Mouse (Mus musculus): ENCODE measurements around the gene Ano10.
A peak's percentile ranks its signal among the peaks of the same experiment; 100 is the strongest.
"Not testable (repeated sequence)": the region's sequence is repeated elsewhere in the genome, so short reads cannot be mapped to it uniquely, and the experiment has no call there.

The Ano10 gene

DNA sequence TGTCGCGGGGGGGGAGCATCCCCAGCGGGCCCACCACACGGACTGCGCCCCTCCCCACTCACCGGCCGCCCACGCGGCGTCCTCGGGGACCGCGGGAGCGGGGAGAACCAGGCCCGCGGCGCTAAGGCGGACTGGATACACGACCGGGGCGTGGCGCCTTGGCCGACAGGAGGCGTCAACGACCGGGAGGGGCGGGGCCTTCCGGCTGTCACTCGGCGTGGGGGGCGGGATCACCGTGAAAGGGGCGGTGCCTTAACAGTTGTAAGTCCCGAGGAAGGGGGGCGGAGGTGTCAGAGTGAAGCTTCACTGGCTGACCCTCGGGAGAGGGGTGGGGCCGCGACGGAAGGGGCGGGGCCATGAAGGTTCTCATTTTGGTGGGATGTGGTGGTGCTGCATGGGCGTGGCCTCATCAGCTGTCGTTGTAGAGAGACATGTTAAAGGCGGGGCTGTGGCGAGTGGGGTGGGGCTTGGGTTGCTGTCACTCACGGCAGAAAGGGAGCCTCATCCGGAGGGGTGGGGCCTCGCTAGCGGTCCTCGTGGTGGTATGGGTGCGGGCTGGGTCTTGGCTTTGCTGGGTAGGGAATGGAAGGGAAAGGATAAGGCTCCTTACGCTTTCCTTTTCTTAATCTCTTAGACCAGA lies at the start of gene Ano10:
Gene Ano10 (minus strand): TSS at position 182 of the 640 bp plus-strand sequence.
- DNase-seq (ENCODE audit: low read depth), result peak; percentile 98

DNA sequence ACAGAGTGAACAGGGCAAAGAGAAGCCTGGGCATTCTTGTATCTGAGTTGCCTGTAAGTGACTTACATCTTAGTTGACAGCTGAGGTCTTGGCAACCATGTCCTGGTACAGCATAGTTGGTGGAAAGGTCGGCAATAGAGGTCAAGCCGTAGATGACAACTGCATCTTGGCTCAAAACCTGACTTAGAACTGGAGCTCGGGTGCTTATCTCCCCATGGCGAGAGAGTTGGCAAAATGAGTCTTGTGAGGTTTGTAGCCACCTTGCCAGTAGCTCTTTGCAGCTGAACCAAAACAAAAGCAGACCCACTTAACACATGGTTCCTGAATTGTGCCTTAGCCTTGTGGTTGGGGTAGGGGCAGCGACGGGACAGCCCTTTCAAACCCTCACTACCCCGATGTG lies 49.2 kb upstream of the Ano10 start:
- no peak for DNase-seq (ENCODE audit: low read depth)

DNA sequence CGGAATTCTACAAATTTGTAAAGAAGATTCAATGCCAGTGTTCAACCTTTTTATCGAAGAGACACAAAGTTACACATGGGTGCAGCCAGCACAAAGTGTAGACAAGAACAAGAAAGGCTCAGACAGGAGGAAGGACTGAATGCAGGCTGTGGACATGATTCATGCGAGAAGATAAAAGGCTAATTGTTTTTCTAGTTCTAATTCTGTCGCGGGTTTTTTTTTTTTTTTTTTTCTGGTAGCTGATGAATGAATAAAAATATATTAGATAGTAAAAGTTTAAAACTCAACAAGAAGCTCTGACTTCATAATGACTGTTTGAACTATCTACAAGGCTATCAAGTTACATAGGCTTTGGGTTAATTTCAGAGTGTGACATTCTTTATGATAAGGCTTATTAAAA lies 45.7 kb upstream of the Ano10 start:
- no peak for DNase-seq (ENCODE audit: low read depth)

DNA sequence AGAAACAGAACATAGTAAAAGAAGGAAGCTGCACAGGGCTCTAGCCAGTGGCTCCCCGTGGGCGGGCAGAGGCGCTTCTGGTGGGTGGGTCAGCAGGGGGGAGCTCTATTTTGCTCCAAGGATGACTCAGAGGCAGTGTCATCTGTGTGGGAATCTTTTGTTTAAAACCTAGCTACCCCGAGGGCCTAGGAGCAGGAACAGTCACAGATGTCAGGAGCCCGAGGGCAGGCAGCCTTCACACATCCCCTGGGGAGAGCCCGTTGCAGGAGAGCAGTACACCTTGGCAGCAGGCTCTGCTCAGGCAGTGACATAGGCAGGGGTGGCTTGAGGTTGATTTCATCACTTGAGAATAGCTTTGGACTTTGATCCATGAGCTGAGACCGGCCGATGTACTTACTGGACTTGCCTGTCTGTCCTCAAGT lies 43.3 kb upstream of the Ano10 start:
- peak; percentile 62 for DNase-seq (ENCODE audit: low read depth)

DNA sequence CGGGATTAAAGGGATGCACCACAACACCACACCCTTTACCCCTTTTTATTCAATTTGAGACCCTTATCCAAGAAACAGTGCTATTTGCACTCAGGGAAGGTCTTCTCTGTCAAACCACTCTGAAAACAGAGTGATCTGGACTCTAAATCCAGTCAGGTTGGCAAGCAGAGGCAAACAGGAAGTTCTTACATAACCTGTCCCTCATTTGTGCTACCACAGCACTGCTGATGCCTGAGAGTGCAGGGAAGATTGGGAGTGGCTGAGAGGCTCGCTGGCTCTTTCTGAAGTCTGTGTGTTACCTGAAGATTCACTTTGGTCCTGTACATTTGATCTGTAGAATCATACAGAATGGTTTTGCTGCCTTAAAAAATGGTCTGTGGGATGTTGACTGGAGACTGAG lies 42.5 kb upstream of the Ano10 start:
- DNase-seq (ENCODE audit: low read depth), result peak; percentile 4

DNA sequence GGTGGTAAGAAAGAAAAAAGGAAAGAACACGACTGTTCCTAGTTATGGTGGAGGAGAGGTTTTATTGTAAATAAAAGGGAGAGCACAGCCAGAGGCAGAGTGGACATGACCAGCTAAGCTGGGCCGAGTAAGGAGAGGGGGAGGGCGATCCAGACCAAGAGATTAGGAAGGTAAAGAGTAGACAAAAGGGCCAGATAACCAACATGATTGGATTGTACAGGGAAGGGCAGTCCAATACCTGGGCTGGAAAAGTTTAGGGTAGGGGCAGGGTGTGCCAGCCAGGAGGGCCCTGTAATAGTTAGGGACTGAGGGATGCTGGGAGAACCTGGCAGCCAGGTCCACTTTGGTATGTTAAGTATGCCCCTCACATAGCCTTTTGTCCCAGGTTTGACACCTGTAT lies 34.0 kb upstream of the Ano10 start:
- no peak for DNase-seq (ENCODE audit: low read depth)

DNA sequence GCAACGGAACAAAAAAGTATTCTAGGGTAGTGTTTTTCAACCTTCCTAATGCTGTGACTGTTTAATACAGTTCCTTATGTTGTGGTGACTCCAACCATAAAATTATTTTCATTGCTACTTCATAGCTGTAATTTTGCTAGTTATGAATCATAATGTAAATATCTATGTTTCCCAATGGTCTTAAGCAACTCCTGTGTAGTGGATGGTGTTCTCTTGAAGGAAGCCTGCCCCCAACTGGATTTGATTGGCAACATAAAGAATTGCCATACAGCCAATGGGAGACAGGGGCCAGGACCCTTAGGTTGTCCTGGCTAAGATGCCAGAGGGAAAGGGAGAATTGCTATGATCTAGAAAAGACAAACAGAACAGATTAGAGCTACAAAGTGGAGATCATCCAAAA lies 31.8 kb upstream of the Ano10 start:
- DNase-seq (ENCODE audit: low read depth), result peak; percentile 62

DNA sequence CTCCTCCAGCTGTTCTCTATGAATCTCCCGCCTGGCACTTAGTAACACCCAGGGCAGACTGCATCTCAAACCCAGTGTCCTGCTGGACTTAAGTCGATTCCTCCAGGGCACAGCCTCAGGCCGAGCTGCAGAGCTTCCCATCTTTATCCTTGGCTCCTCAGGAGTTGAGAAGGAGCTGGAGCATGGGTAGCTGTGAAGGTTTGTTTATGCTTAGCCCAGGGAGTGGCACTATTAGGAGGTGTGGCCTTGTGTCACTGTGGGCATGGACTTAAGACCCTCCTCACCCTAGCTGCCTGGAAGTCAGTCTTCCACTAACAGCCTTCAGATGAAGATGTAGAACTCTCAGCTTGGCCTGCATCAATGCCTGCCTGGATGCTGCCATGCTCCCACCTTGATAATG lies 28.1 kb upstream of the Ano10 start:
- no peak for DNase-seq (ENCODE audit: low read depth)

DNA sequence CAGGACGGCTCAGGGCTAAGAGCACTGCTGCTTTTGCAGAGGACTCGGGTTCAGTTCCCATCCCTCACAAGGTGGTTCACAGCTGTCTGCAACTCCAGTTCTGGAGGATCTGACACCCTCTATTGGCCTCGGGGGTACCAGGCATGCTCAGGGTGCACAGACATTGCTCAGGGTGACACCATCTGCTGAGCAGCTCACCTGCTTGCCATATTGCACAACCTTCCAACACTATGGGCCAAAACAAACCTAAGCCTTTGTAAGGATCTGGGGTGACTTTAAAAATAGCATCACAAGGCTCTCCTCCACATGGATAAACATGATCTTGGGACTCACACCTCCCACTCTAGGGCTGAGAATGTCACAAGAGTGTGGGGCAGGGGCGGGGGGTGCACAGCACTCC lies 26.4 kb upstream of the Ano10 start:
- DNase-seq (ENCODE audit: low read depth), result no peak

DNA sequence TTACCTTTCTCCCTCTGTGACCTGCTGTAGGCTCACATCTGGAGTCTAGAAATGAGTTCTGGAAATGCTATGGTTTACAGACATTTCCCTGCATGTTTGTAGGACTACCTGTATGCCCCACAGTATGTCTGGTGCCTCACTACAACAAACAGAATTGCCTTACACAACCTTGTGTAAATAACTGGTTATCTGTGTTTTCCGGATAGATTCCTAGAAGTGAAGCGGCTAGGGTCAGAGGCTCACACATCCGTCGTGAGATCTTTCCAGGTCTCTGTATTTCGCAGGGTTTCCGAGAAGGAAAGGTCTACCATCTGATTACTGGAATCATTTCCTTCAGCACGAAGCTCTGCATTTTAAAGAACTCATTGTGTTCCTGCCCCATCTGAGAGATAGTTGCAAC lies 22.3 kb upstream of the Ano10 start:
- DNase-seq (ENCODE audit: low read depth), result no peak

DNA sequence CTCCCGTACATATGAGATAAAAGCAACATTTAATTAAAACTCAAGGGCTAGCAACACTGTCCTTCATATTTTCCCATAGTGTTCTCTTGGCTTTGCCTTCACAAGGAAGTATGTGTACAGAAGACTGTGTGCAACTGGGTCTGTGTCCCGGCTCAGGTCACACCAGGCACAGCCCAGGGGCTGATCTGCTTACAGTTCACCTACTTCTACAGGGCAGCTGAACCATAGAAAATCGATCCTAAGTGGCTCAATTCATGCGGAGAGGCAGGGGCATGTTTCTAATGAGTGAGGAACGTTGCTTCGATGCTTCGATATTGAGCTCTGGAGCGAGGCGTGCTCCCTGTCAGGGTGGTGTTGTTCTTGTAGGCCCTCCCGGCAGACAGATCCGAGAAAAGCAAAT lies 21.3 kb upstream of the Ano10 start:
- DNase-seq (ENCODE audit: low read depth), result no peak

DNA sequence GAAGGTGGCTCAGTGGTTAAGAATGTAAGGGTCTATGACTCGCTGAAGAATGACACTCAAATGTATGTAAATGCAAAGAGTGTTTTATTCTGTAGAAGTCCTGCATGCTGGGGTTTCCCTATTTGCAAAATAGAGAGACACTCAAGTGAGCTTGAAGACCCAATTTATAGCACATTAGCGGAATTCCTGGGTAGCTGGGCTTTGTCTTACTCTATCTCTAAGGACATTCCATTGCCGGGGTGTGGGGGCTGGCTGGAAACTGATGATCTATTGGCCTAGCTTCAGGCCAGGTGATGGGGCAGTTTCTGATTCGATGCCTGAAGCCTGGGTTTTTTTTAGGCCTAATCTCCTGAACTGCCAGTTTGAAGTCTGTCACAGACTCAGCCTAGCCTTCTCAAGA lies 20.7 kb upstream of the Ano10 start:
- DNase-seq (ENCODE audit: low read depth), result no peak

DNA sequence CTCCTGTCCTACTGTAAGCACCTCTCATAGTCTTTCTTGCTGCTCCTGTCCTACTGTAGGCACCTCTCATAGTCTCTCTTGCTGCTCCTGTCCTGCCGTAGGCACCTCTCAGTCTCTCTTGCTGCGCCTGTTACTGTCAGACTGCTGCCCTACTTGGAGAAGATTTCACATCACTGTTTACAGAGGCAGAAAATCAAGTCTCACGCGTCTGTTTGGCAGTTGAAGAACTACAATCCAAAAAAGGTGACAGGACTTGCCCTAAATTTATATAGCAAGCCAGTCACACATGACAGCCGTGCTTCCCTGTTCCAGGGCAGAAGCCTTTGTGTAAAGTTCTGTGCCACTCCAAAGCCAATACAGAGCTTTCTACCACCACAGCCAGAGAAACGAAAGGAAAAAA lies 20.2 kb upstream of the Ano10 start:
- no peak for DNase-seq (ENCODE audit: low read depth)

DNA sequence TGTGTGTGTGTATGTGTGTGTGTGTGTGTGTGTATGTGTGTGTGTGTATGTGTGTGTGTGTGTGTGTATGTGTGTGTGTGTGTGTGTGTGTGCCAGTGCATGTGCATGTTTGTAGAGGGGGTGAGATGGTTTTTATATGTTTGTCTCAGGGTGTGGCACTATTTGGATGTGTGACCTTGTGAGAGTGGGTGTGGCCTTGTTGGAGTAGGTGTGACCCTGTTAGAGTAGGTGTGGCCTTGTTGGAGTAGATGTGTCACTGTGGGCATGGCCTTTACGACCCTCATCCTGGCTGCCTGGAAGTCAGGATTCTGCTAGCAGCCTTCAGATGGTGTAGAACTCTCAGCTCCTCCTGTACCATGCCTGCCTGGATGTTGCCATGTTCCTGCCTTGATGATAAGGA lies 18.9 kb upstream of the Ano10 start:
- not testable (repeated sequence) for DNase-seq (ENCODE audit: low read depth)

DNA sequence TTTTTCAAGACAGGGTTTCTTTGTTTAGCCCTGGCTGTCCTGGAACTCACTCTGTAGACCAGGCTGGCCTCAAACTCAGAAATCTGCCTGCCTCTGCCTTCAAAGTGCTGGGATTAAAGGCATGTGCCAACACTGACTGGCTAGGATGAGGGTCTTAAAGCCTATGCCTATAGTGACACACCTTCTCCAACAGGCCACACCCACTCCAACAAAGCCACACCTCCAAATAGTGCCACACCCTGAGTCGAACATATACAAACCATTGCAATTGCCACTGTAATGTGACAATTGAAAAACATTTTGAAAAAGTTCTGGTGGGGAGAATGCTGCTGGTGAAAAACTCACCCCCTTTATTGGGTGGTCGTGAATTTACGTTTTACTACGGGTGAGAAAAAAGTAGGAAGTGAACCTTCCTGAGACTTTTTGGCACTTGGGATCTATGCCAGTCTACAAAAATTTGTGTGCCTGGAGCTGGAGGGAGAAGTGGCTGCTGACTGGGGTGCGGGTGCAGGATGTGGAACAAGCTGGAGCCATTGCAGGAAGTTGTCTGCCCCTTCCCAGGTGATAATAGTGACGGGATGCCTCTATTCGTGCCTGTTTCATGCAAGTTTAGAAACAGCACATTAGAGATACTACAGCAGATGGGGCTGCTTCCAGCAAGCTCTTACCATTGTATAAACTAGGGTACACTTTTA lies 18.2 kb upstream of the Ano10 start:
- DNase-seq (ENCODE audit: low read depth), result no peak

DNA sequence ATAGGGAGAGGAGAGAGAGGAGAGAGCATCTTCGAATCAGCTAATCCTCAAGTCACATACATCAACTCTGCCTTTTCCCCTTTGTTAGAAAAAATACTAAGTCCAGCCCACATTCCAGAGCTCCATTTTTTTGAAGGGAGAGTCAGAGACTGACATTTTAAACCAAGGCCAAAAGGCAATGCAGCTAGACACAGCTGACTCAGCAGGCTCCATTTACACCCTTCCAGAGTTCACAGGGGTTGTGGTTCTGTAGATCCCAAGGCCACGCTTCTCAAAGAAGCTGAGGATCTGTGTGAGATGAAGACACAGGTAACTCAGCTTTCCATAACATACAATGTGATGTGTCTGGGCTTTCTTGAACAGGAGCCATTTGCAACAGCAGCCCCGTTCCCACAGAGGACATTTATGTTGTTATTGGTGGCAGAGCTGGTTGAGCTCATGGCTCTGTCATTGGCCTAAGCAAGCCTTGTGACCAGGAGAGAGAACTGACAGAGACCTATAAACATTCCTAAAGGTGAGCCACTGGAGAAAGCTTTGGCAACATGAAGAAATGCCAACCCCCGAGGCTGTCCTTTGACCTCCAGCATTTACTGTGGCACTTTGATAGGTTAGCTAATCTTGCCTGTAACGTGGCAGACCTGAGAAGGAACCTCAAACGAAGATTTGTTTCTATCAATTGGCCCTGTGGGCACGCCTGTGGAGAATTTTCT lies 17.0 kb upstream of the Ano10 start:
- no peak for DNase-seq (ENCODE audit: low read depth)

DNA sequence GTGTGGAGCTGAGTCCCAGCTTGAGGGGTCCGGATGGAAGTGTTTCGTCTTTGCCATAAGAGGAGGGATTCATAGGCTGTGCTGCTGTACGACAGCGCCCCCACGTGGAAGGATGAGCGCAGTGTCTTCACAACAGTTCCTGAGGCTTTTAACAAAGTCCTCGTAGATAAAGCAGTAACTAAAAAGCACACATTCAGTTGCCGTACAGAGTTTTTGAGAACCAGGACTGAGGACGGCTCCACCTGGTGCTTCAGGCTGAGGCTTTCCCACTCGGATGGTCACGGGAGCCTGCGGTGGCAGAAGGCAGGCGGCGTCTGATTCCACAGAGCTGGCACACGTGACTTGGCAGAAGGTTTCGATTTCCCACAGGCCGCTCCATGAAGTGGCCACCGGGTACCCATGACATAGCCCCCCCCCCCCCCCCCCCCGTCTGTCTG lies 16.4 kb upstream of the Ano10 start:
- DNase-seq (ENCODE audit: low read depth), result peak; percentile 94

DNA sequence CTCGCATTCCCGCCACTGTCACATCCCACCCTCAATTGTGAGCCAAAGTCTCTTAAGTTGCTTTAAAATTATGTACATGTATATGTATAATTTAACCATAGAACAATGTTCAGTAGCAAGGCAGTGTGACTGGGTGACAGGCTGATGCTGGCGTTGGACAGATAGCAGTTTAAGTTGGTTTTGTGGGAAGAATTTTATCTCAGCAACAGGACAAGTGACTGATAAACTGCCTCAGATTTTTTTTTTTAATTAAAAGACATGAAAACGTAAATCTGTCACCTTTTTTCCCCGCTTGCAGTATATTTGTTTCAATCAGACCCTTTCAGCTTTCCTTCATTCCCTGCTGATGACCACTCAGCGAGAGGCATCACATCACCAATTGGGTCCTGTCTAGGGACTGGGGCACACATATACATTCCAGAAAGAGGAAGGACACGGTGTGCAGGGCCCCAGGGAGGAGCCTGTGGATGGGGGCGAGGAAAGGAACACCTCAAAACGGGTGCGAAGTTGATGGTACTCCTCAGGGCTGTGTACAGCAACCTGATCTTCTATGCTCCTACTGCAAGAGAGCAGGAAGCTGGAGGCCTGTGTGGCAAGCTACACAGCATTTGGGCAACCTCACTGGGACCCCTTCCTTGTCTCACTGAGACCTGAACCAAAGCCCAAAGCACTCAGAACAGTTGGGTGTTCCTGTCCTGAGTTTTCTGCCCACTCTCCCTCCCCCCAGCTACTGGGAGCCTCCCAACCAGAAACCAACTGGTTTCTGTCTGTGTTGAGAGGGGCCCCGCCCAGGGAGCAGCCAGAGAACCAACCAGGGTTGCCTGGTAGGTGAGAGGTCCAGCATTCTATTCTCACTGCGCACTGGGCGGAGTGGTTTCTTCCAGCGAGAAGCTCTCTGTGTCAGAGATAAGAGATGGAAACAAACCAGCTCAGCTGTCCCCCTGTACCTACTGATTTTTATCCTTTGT lies 15.1 kb upstream of the Ano10 start:
- DNase-seq (ENCODE audit: low read depth), result no peak

DNA sequence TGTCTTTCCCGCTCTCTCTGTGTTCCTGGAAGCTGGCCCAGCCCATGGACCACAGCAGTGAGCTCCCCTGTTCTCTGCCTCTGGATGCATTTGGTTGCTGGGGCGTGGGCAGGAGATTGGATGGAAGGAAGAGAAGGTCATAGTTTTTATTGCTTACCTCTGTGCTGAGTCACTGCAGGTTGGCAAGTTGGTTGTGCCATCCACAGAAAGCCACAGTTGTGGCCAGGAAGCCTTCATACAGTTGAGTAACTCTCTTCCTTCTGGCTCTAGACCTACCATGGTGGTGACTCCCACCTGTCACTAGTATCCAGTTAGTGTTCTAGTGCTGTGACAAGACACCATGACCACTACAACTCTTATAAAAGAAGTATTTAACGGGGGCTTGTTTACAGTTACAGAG lies 11.1 kb upstream of the Ano10 start:
- DNase-seq (ENCODE audit: low read depth), result no peak

DNA sequence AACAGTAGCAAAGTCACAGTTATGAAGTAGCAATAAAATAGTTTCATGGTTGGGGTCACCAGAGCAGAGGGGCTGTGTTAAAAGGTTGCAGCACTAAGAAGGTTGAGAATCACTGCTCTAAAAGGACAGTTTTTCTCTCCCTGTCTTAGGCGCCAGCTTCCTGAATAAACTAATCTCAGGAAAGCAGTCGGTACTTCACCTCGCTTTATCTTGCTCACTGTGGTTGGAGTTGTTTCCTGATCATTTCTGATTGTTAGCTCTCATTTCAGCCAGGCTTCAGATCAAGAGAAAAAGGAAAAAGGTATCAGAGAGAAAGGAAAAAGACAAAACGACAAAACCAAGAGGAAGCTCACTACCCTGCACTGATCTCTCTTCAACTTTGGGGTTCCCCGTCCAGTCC lies 1.9 kb upstream of the Ano10 start:
- no peak for DNase-seq (ENCODE audit: low read depth)

DNA sequence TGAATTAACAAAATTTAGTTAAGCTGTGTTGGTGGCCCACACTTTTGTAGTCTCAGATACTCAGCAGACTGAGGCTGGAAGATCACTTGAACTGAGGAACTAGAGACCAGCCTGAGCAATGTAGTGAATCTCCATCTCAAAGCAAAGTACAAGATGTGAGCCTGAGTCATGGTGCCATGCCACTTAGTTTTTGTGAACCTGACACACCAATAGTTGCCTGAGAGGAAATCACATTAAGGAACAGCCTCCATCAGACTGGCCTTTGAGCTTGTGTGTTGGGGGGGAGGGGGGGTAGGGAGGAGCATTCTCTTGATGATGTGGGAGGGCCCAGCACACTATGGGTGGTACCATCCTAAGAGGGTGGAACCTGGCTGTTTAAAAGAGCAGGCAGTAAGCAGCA lies 1.2 kb upstream of the Ano10 start:
- DNase-seq (ENCODE audit: low read depth), result no peak

DNA sequence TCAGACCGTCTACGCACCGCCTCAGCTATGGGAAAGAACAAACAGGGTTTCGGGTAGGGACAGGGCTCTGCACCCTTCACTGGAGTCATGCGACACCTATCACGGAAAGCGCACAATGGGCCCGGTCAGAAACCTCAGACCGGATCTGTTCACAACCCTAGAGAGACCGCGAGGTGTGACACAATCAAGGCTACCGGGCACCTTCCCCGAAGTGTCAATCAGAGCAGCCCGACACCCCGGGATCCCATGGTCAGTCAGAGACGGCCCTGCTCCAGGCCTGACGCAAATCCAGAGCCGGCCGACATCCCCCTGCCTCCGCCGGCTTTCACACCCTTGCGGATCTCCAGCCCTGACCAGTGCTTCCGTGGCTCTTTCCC lies 370 bp downstream of the Ano10 start:
- no peak for DNase-seq (ENCODE audit: low read depth)

All from NIH3T3 (cell line).